Mouse (Mus musculus): Measurements from ENCODE around the gene Clcn1. TPM values are rescaled to one million over a fixed set of nuclear protein-coding genes. Genes with fewer than 3 reads are reported as not detected.

The Clcn1 gene
- total RNA-seq, 1 experiment from 2014 or later = not detected

- no peak for ATAC-seq (replicated peaks; ENCODE audit: insufficient number of reproducible peaks, low FRiP score, low TSS enrichment, poor library complexity, severe bottlenecking)
Observed at GRCm38 (mm10) chr6:42360231-42360840, 73.9 kb downstream of the Clcn1 start.

- no peak for ATAC-seq (replicated peaks; ENCODE audit: insufficient number of reproducible peaks, low FRiP score, low TSS enrichment, poor library complexity, severe bottlenecking)
Observed at GRCm38 (mm10) chr6:42361041-42361895, 74.8 kb downstream of the Clcn1 start.

GRCm38 (mm10) chr6:42362074-42362473 is 75.6 kb downstream of the Clcn1 start:
- no peak for ATAC-seq (replicated peaks; ENCODE audit: insufficient number of reproducible peaks, low FRiP score, low TSS enrichment, poor library complexity, severe bottlenecking)

GRCm38 (mm10) chr6:42362497-42362896 is 76.0 kb downstream of the Clcn1 start:
- no peak for ATAC-seq (replicated peaks; ENCODE audit: insufficient number of reproducible peaks, low FRiP score, low TSS enrichment, poor library complexity, severe bottlenecking)

GRCm38 (mm10) chr6:42362974-42363373 is 76.5 kb downstream of the Clcn1 start:
- ATAC-seq (replicated peaks; ENCODE audit: insufficient number of reproducible peaks, low FRiP score, low TSS enrichment, poor library complexity, severe bottlenecking) = no peak

- no peak for ATAC-seq (replicated peaks; ENCODE audit: insufficient number of reproducible peaks, low FRiP score, low TSS enrichment, poor library complexity, severe bottlenecking)
Observed at GRCm38 (mm10) chr6:42364066-42364465, 77.6 kb downstream of the Clcn1 start.

- no peak for ATAC-seq (replicated peaks; ENCODE audit: insufficient number of reproducible peaks, low FRiP score, low TSS enrichment, poor library complexity, severe bottlenecking)
Observed at GRCm38 (mm10) chr6:42364607-42365006, 78.1 kb downstream of the Clcn1 start.

GRCm38 (mm10) chr6:42365215-42365614 is 78.7 kb downstream of the Clcn1 start:
- ATAC-seq (replicated peaks; ENCODE audit: insufficient number of reproducible peaks, low FRiP score, low TSS enrichment, poor library complexity, severe bottlenecking) = no peak

Other genes with a start within 250 kb of the Clcn1 start
- not detected in 3 replicates for gene Sva, start 248.3 kb upstream of the Clcn1 start, total RNA-seq (2017)
- gene Tas2r139, start 145.7 kb upstream of the Clcn1 start, total RNA-seq (2017) = not detected in 3 replicates
- gene Tas2r144, start 71.4 kb upstream of the Clcn1 start, total RNA-seq (2017) = not detected in 3 replicates
- gene Gstk1, start 40.8 kb upstream of the Clcn1 start, total RNA-seq (2017) = 5.0 to 6.2 TPM (median 6.1 TPM) in 3 replicates
- gene Tmem139, start 24.7 kb upstream of the Clcn1 start, total RNA-seq (2017) = not detected in 3 replicates
- 60.1 to 70.0 TPM (median 67.4 TPM) in 3 replicates for gene Casp2, start 21.7 kb upstream of the Clcn1 start, total RNA-seq (2017)
- gene Fam131b, start 38.0 kb downstream of the Clcn1 start, total RNA-seq (2017) = 0.10 to 0.32 TPM in 2 of 3 replicates, not detected in the other
- gene Zyx, start 62.9 kb downstream of the Clcn1 start, total RNA-seq (2017) = 102 to 184 TPM (median 117 TPM) in 3 replicates
- gene Epha1, start 86.6 kb downstream of the Clcn1 start, total RNA-seq (2017) = 0.29 to 0.43 TPM in 2 of 3 replicates, not detected in the other
- 2.9 to 4.2 TPM in 2 of 3 replicates, not detected in the other for gene Tas2r143, start 113.6 kb downstream of the Clcn1 start, total RNA-seq (2017)
- 1.6 TPM in 1 of 3 replicates, not detected in the others for gene Tas2r135, start 118.7 kb downstream of the Clcn1 start, total RNA-seq (2017)
- gene Tas2r126, start 147.8 kb downstream of the Clcn1 start, total RNA-seq (2017) = 1.1 TPM in 1 of 3 replicates, not detected in the others
- not detected in 3 replicates for gene Olfr458, start 178.5 kb downstream of the Clcn1 start, total RNA-seq (2017)
- gene Olfr457, start 189.7 kb downstream of the Clcn1 start, total RNA-seq (2017) = 0.19 TPM in 1 of 3 replicates, not detected in the others
- gene Olfr456, start 200.5 kb downstream of the Clcn1 start, total RNA-seq (2017) = not detected in 3 replicates

All from monocyte, adult 5-6 weeks (primary cell).